Mouse (Mus musculus) hindbrain, embryonic 16.5 days (tissue): ENCODE measurements around the gene Olfr517. TPM values are rescaled to one million over a fixed set of nuclear protein-coding genes. Genes with fewer than 3 reads are reported as not detected.

Experiments used
- ATAC-seq: fragments of 200-750 bp; cut with Nextera tagmentation; 2 replicates; pipeline ENCODE4 v1.8.0; 2017; ENCODE audit warnings: moderate TSS enrichment, moderate library complexity
- H3K27ac ChIP-seq: fragments of 300-500 bp; sonication (generic); 2 replicates; pipeline ENCODE4 v1.5.1; 2014; ENCODE audit warnings: low read depth, mild to moderate bottlenecking, control low read depth, low read length, moderate library complexity
- H3K27me3 ChIP-seq: fragments of 300-500 bp; sonication (generic); replicated peaks from 2 replicates; pipeline ENCODE4 v1.6.1; 2014; ENCODE audit warnings: low read length; ENCODE audit not compliant: control insufficient read depth, insufficient read depth
- H3K36me3 ChIP-seq: fragments of 300-500 bp; sonication (generic); 2 replicates; pipeline ENCODE4 v1.6.1; 2014; ENCODE audit warnings: mild to moderate bottlenecking, low read length, moderate library complexity, mixed read lengths; ENCODE audit not compliant: control insufficient read depth, insufficient read depth
- H3K4me1 ChIP-seq: fragments of 300-500 bp; sonication (generic); 2 replicates; pipeline ENCODE4 v1.6.1; 2014; ENCODE audit warnings: low read depth, low read length; ENCODE audit not compliant: control insufficient read depth, insufficient read depth
- H3K4me2 ChIP-seq: fragments of 300-500 bp; sonication (generic); 2 replicates; pipeline ENCODE4 v1.6.1; 2014; ENCODE audit warnings: mild to moderate bottlenecking, low read length, control low read depth, moderate library complexity
- H3K4me3 ChIP-seq: fragments of 300-500 bp; sonication (generic); 2 replicates; pipeline ENCODE4 v1.5.1; 2014; ENCODE audit warnings: mild to moderate bottlenecking, low read length, control low read depth, moderate library complexity
- H3K9ac ChIP-seq: fragments of 300-500 bp; sonication (generic); 2 replicates; pipeline ENCODE4 v1.6.1; 2014; ENCODE audit warnings: low read depth, mild to moderate bottlenecking, control low read depth, low read length, moderate library complexity
- H3K9me3 ChIP-seq: fragments of 300-500 bp; sonication (generic); 2 replicates; pipeline ENCODE4 v1.6.1; 2014; ENCODE audit warnings: mild to moderate bottlenecking, low read length, moderate library complexity; ENCODE audit not compliant: control insufficient read depth
- WGBS: fragments of 180-500 bp; shearing (Covaris S2); extraction: QIAGEN DNeasy Blood & Tissue Kit; methylation state at CpG from one replicate; pipeline ENCODE4 v1.1.7; 2014; 5-methylcytosine and 5-hydroxymethylcytosine counted together
- polyA plus RNA-seq: library from polyadenylated mRNA; unstranded; fragments of >200 nt; fragmentation: Nextera tagmentation; extraction: Ambion mirVana; gene quantifications from 2 replicates; pipeline ENCODE4 v1.2.1, GENCODE M21; 2015

The Olfr517 gene
- not detected in 2 replicates for polyA plus RNA-seq

GRCm38 (mm10) chr7:108872279-108872678 lies at the start of gene Olfr517:
Gene Olfr517 (minus strand): TSS chr7:108872379.
- WGBS = 62% methylated on average over 2 of the region's 2 CpGs
- no peak within 1 kb of the TSS for H3K4me2 ChIP-seq
- no peak for ATAC-seq
- H3K27me3 ChIP-seq = no peaks in the 10 kb centered on the region
- H3K4me1 ChIP-seq = no peaks in the 10 kb centered on the region
- H3K4me3 ChIP-seq = no peak within 1 kb of the TSS
- no peaks in the 10 kb centered on the region for H3K36me3 ChIP-seq
- H3K9me3 ChIP-seq = no peaks in the 10 kb centered on the region
- no peak within 1 kb of the TSS for H3K9ac ChIP-seq
- H3K27ac ChIP-seq = no peak within 1 kb of the TSS

GRCm38 (mm10) chr7:108903969-108904368 lies 31.8 kb upstream of the Olfr517 start:
- Histone ChIP-seq H3K9me3 (no peaks in the 10 kb centered on the region), H3K9ac (no peak overlapping the region), H3K27me3 (no peaks in the 10 kb centered on the region), H3K27ac (no peak overlapping the region), H3K4me2 (no peak overlapping the region), H3K36me3 (no peaks in the 10 kb centered on the region), H3K4me3 (no peak overlapping the region), H3K4me1 (no peaks in the 10 kb centered on the region)
- no peak for ATAC-seq
- WGBS = 91% methylated on average over 2 of the region's 2 CpGs

DNA sequence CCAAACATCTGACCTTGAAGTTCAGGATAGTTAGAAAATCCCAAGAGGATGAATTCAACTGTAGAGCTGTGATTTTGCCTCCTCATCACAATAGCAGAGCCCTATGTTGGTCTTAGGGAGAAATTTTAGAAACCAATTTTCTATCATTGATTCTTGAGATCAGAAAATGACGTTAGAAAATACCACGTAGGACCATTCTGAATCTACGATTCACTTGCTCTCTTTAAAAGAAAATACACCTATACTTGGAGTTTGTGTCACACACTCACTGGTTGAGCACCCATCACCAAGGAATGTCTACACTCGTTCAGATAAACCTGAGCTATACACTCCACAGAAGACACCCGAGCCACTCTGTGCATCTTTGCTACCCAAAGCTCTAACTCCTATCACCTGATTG lies 22.1 kb upstream of the Olfr517 start, which contains the start of gene Olfr519:
Gene Olfr519 (minus strand): TSS at position 101 of the 400 bp plus-strand sequence.
- Histone ChIP-seq H3K4me2 (no peak within 1 kb of the TSS), H3K27me3 (no peaks in the 10 kb centered on the region), H3K27ac (no peak within 1 kb of the TSS), H3K9me3 (no peaks in the 10 kb centered on the region), H3K9ac (no peak within 1 kb of the TSS), H3K36me3 (no peaks in the 10 kb centered on the region), H3K4me3 (no peak within 1 kb of the TSS), H3K4me1 (no peaks in the 10 kb centered on the region)
- WGBS = 95% methylated on average over 5 of the region's 5 CpGs
- ATAC-seq = no peak

DNA sequence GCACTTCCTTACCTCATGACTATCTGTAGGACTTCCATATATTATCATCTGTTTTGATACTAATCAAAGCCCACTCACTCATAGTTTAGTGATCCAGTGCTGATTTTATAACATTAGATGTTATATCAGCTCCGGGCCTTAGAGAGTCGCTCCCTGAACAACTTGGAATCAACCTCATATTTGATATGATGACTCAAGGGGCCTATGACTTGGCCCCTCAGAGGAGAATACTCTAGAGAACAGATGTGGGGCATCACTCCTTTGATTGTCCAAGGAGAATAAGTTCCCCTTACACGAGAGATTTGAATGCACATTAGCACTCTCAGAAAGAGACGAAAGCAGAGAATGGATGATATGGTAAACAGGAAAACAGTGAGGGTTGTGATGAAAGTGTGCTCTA lies 12.7 kb upstream of the Olfr517 start, which contains the start of gene Olfr518:
Gene Olfr518 (minus strand): TSS at position 101 of the 400 bp plus-strand sequence.
- no peak for ATAC-seq
- H3K9ac ChIP-seq = no peak within 1 kb of the TSS
- H3K9me3 ChIP-seq = no peaks in the 10 kb centered on the region
- no peaks in the 10 kb centered on the region for H3K27me3 ChIP-seq
- 78% methylated on average over 4 of the region's 4 CpGs for WGBS
- no peaks in the 10 kb centered on the region for H3K4me1 ChIP-seq
- no peak within 1 kb of the TSS for H3K4me2 ChIP-seq
- no peak within 1 kb of the TSS for H3K4me3 ChIP-seq
- no peak within 1 kb of the TSS for H3K27ac ChIP-seq
- H3K36me3 ChIP-seq = no peaks in the 10 kb centered on the region

GRCm38 (mm10) chr7:108850429-108850828 lies 21.8 kb downstream of the Olfr517 start, which contains the start of gene Olfr516:
Gene Olfr516 (minus strand): TSS chr7:108850529.
- WGBS = 94% methylated on average over 2 of the region's 2 CpGs
- Histone ChIP-seq H3K9me3 (no peaks in the 10 kb centered on the region), H3K27me3 (no peaks in the 10 kb centered on the region)

DNA sequence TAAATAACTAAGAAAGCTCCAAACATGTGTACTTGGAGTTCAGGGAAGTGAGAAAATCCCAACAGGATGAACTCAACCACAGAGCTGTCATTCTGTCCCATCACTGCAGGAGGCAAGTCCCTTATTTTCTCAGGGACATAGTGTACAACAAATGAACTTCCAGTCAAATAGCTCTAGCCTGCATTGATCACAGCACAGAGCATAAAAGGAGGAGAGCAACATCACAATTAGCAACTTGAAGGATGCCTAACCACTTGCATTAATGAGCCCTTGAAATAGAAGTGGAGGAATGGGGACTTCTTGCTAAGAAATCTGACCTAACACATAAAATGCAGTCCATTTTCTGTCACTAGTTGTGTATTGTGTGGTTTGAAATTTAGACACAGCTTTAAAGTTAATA lies 46.3 kb downstream of the Olfr517 start, which contains the start of gene Olfr514:
Gene Olfr514 (minus strand): TSS at position 101 of the 400 bp plus-strand sequence.
- no peak for ATAC-seq
- H3K4me1 ChIP-seq = no peaks in the 10 kb centered on the region
- no peak within 1 kb of the TSS for H3K27ac ChIP-seq
- H3K9me3 ChIP-seq = no peaks in the 10 kb centered on the region
- no peaks in the 10 kb centered on the region for H3K36me3 ChIP-seq
- no peak within 1 kb of the TSS for H3K9ac ChIP-seq
- no peaks in the 10 kb centered on the region for H3K27me3 ChIP-seq
- no peak within 1 kb of the TSS for H3K4me2 ChIP-seq
- H3K4me3 ChIP-seq = no peak within 1 kb of the TSS

More at GRCm38 (mm10) chr7:108850429-108850828, 21.8 kb downstream of the Olfr517 start, which contains the start of gene Olfr516:
- H3K4me3 ChIP-seq = no peak within 1 kb of the TSS
- no peak for ATAC-seq
- H3K36me3 ChIP-seq = no peaks in the 10 kb centered on the region
- H3K4me2 ChIP-seq = no peak within 1 kb of the TSS
- H3K27ac ChIP-seq = no peak within 1 kb of the TSS
- no peaks in the 10 kb centered on the region for H3K4me1 ChIP-seq
- no peak within 1 kb of the TSS for H3K9ac ChIP-seq

Other genes with a start within 250 kb of the Olfr517 start
- gene Olfr508, start 242.4 kb downstream of the Olfr517 start, polyA plus RNA-seq = not detected in 2 replicates
- not detected in 2 replicates for gene Olfr509, start 220.5 kb downstream of the Olfr517 start, polyA plus RNA-seq
- gene Olfr510, start 206.0 kb downstream of the Olfr517 start, polyA plus RNA-seq = not detected in 2 replicates
- not detected in 2 replicates for gene Olfr512, start 159.1 kb downstream of the Olfr517 start, polyA plus RNA-seq
- not detected in 2 replicates for gene Olfr513, start 121.4 kb downstream of the Olfr517 start, polyA plus RNA-seq
- not detected in 2 replicates for gene Olfr514, start 46.4 kb downstream of the Olfr517 start, polyA plus RNA-seq
- gene Olfr516, start 21.9 kb downstream of the Olfr517 start, polyA plus RNA-seq = not detected in 2 replicates
- not detected in 2 replicates for gene Olfr518, start 12.6 kb upstream of the Olfr517 start, polyA plus RNA-seq
- not detected in 2 replicates for gene Olfr519, start 22.0 kb upstream of the Olfr517 start, polyA plus RNA-seq
- gene Nlrp10, start 57.8 kb upstream of the Olfr517 start, polyA plus RNA-seq = 0.04 TPM in 1 of 2 replicates, not detected in the other
- 67.3 and 70.9 TPM in 2 replicates for gene Eif3f, start 62.0 kb upstream of the Olfr517 start, polyA plus RNA-seq
- gene Tub, start 78.0 kb upstream of the Olfr517 start, polyA plus RNA-seq = 41.9 and 50.8 TPM in 2 replicates
- 32.2 and 34.3 TPM in 2 replicates for gene Ric3, start 211.0 kb upstream of the Olfr517 start, polyA plus RNA-seq